In the genomic region with DNA sequence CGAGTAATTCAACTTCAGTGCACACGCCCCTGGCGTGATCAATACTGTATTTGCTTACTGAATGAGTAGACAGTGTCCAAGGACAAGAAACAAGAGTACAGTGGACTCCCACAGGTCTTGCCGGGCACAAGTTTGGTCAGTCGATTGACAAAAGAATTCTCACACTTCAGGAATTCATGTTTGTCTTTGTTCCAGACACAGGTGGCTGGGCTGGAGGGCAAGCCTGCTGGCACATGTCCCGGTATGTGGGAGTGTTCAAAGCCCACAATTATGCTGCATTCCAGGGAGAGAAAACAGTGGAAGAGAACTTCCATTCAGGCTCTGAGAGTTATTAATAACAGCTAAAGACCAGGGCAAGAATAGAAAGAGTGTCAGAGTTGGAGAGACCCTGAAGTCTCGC, we compare ENCODE assay signal across 9 mouse cellular contexts. TPM values are rescaled to one million over a fixed set of nuclear protein-coding genes. Genes with fewer than 3 reads are reported as not detected.
A peak's percentile ranks its signal among the peaks of the same experiment; 100 is the strongest.
DNase-seq lines count a peak whose midpoint lies in the region; ATAC-seq and TF ChIP-seq lines count a peak whose summit lies in the region.
"Had no signal": no experiment of that assay in that cellular context is flagged by ENCODE, and none has a peak within 500 bp of the region (broad histone marks: within the 10 kb centered on the region; RNA-seq: fewer than 3 reads in every experiment).

No protein-coding gene starts in this region.

- H3K4me3 ChIP-seq in intestine, embryonic 14.5 days (ENCODE audit: low read depth, low read length) = no peak overlapping the region
- H3K4me3 ChIP-seq in intestine, postnatal 0 days (ENCODE audit: low read depth, low read length) = no peak overlapping the region
- no peak overlapping the region for H3K4me3 ChIP-seq in liver, embryonic 12.5 days

- H3K9me3 ChIP-seq in intestine, embryonic 14.5 days (ENCODE audit: control insufficient read depth, low read length) = no peaks in the 10 kb centered on the region
- H3K9me3 ChIP-seq in intestine, postnatal 0 days (ENCODE audit: control insufficient read depth) = no peaks in the 10 kb centered on the region
- H3K9me3 ChIP-seq in liver, embryonic 12.5 days (replicated peaks) = no peaks in the 10 kb centered on the region

- H3K9ac ChIP-seq in intestine, embryonic 14.5 days (ENCODE audit: low read length) = no peak overlapping the region
- no peak overlapping the region for H3K9ac ChIP-seq in intestine, postnatal 0 days (ENCODE audit: low read depth, low read length)
- no peak overlapping the region for H3K9ac ChIP-seq in liver, embryonic 12.5 days

- peak; percentile 45; the same call in 1 of the 2 replicates for ATAC-seq in intestine, embryonic 14.5 days (replicated peaks; ENCODE audit: low FRiP score, low TSS enrichment, low read depth)
- ATAC-seq in intestine, postnatal 0 days = no peak
- no peak for ATAC-seq in liver, embryonic 12.5 days
- no peak for ATAC-seq in inflammation-experienced regulatory T-cells, adult 6 months

- no peak for TF ChIP-seq CTCF in intestine, postnatal 0 days (IDR thresholded peaks at IDR 0.05; ENCODE audit: low read depth)

- peaks cover 22% of the 10 kb centered on the region for H3K4me1 ChIP-seq in intestine, embryonic 14.5 days (replicated peaks; ENCODE audit: control insufficient read depth, insufficient read depth, low read length)
- peaks cover 13% of the 10 kb centered on the region for H3K4me1 ChIP-seq in intestine, postnatal 0 days (replicated peaks; ENCODE audit: control insufficient read depth, insufficient read depth, low read length)
- peaks cover 25% of the 10 kb centered on the region for H3K4me1 ChIP-seq in liver, embryonic 12.5 days

- peak overlapping the region; percentile 27; the same call in 1 of the 2 replicates for H3K27ac ChIP-seq in intestine, embryonic 14.5 days (ENCODE audit: low read depth)
- no peak overlapping the region for H3K27ac ChIP-seq in intestine, postnatal 0 days (ENCODE audit: low read depth, low read length)
- H3K27ac ChIP-seq in liver, embryonic 12.5 days = peak overlapping the region; percentile 43; the same call in 1 of the 2 replicates

- H3K36me3 ChIP-seq in intestine, embryonic 14.5 days (ENCODE audit: control insufficient read depth, insufficient read depth, low read length) = no peaks in the 10 kb centered on the region
- no peaks in the 10 kb centered on the region for H3K36me3 ChIP-seq in intestine, postnatal 0 days (ENCODE audit: control insufficient read depth, insufficient read depth)
- peaks cover 11% of the 10 kb centered on the region for H3K36me3 ChIP-seq in liver, embryonic 12.5 days

- H3K4me2 ChIP-seq in intestine, embryonic 14.5 days (ENCODE audit: low read length) = no peak overlapping the region
- no peak overlapping the region for H3K4me2 ChIP-seq in intestine, postnatal 0 days (replicated peaks; ENCODE audit: low read depth)
- H3K4me2 ChIP-seq in liver, embryonic 12.5 days = no peak overlapping the region

- peak; percentile 73 for DNase-seq in intestine, embryonic 14.5 days (ENCODE audit: low spot score)
- DNase-seq in embryo, embryonic 9.5 days (ENCODE audit: extremely low spot score) = peak; percentile 34
- DNase-seq in heart, postnatal 4 days = peak; percentile 80
- peak; percentile 88 for DNase-seq in testis, postnatal 10 days (ENCODE audit: low spot score)
- DNase-seq in cerebellum, adult 18-20 months = no peak

- WGBS in intestine, embryonic 14.5 days = 34% methylated on average over 7 of the region's 7 CpGs
- 25% methylated on average over 7 of the region's 7 CpGs for WGBS in intestine, postnatal 0 days
- 68% methylated on average over 7 of the region's 7 CpGs for WGBS in liver, embryonic 12.5 days (ENCODE audit: insufficient replicate concordance)

- H3K27me3 ChIP-seq in intestine, embryonic 14.5 days (replicated peaks; ENCODE audit: control insufficient read depth, insufficient read depth, low read length) = no peaks in the 10 kb centered on the region
- H3K27me3 ChIP-seq in intestine, postnatal 0 days (replicated peaks; ENCODE audit: control insufficient read depth, insufficient read depth, low read length) = no peaks in the 10 kb centered on the region
- H3K27me3 ChIP-seq in liver, embryonic 12.5 days (replicated peaks) = no peaks in the 10 kb centered on the region

RNA-seq across cellular contexts. Expression of a gene that starts 6.0 kb away (rescaled TPM):
- 0.45 and 0.89 TPM in 2 replicates for polyA plus RNA-seq in intestine, embryonic 14.5 days (2014; fragmentation: Nextera tagmentation; extraction: Ambion mirVana)
- 0.38 and 0.47 TPM in 2 replicates for polyA plus RNA-seq in intestine, postnatal 0 days (2015; fragmentation: Nextera tagmentation; extraction: Ambion mirVana)
- total RNA-seq in heart, postnatal 4 days (2021) = under 1 TPM; 0.41 TPM
- polyA plus RNA-seq in liver, embryonic 12.5 days (2016; fragmentation: Nextera tagmentation; extraction: Ambion mirVana) = 0.61 TPM in 2 replicates
- 100 to 1,000 TPM; 141 to 216 (median 148) TPM for polyA plus RNA-seq in inflammation-experienced regulatory T-cells, adult 6 months (2017; shearing (Covaris generic))
- total RNA-seq: layer of hippocampus, adult 18-20 months had no signal

RNA-seq across cellular contexts. Expression of a gene that starts 34.8 kb away (rescaled TPM):
- 11.7 and 11.9 TPM in 2 replicates for polyA plus RNA-seq in intestine, embryonic 14.5 days (2014; fragmentation: Nextera tagmentation; extraction: Ambion mirVana)
- polyA plus RNA-seq in intestine, postnatal 0 days (2015; fragmentation: Nextera tagmentation; extraction: Ambion mirVana) = 1.9 and 2.5 TPM in 2 replicates
- total RNA-seq in heart, postnatal 4 days (2021) = 10 to 100 TPM; 37.3 to 40.5 TPM
- polyA plus RNA-seq in liver, embryonic 12.5 days (2016; fragmentation: Nextera tagmentation; extraction: Ambion mirVana) = 2.0 and 2.2 TPM in 2 replicates
- polyA plus RNA-seq in inflammation-experienced regulatory T-cells, adult 6 months (2017; shearing (Covaris generic)) = 1 to 10 TPM; 2.8 to 3.6 (median 3.5) TPM

RNA-seq across cellular contexts. Expression of a gene that starts 35.2 kb away (rescaled TPM):
- not detected in 2 replicates for polyA plus RNA-seq in intestine, embryonic 14.5 days (2014; fragmentation: Nextera tagmentation; extraction: Ambion mirVana)
- polyA plus RNA-seq in intestine, postnatal 0 days (2015; fragmentation: Nextera tagmentation; extraction: Ambion mirVana) = 0.90 and 0.93 TPM in 2 replicates
- total RNA-seq in heart, postnatal 4 days (2021) = 10 to 100 TPM; 13.4 to 14.3 TPM
- polyA plus RNA-seq in liver, embryonic 12.5 days (2016; fragmentation: Nextera tagmentation; extraction: Ambion mirVana) = not detected in 2 replicates
- polyA plus RNA-seq in inflammation-experienced regulatory T-cells, adult 6 months (2017; shearing (Covaris generic)) = not detected

Comparison
In these comparisons a context has a peak if more than half of its experiments do, and no peak if none do; other contexts are left out.
1. DNase-seq: peak in intestine, embryonic 14.5 days (single experiment), embryo, embryonic 9.5 days (single experiment), heart, postnatal 4 days (single experiment) and testis, postnatal 10 days (single experiment); none in cerebellum, adult 18-20 months (0 of 2).
2. RNA of a gene that starts 6.0 kb away (polyA plus RNA-seq): 141 to 216 TPM in inflammation-experienced regulatory T-cells, adult 6 months; 0.61 TPM in liver, embryonic 12.5 days, 0.45 to 0.89 TPM in intestine, embryonic 14.5 days and 0.38 to 0.47 TPM in intestine, postnatal 0 days; every median in the first group is over 10 times any median in the second.